Mouse (Mus musculus) skeletal muscle tissue, adult 2 months (tissue): ENCODE measurements at regions not wholly inside any gene's neighbourhood (a gene's known extent, or its start where the extent isn't known, plus 50 kb on each side); places are given as distances from the start of the nearest gene placed in this dataset.

Experiments used
- DNase-seq: peaks from one replicate; pipeline ENCODE4 v3.0.0-alpha.2; 2012; ENCODE audit warnings: low read depth, low spot score

DNA sequence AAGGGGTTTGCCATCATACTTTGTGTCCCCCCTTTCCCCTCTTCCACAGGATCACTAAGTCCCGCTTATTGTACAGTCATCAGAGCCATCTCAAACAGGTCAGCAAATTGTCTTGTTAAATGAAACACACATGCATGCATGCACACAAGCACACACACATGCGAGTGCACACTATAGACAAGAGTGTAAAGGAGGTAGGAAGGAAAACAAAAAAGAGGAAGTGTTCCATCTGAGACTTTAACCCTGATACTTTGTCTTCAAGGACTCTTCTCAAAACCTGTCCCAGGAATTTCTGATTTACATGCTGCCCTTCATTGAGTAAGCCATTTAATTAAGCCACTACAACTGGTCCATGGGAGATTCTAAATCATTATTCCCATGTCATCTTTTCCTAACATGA lies 75.0 kb upstream of the Nrp1 start:
- no peak for DNase-seq

DNA sequence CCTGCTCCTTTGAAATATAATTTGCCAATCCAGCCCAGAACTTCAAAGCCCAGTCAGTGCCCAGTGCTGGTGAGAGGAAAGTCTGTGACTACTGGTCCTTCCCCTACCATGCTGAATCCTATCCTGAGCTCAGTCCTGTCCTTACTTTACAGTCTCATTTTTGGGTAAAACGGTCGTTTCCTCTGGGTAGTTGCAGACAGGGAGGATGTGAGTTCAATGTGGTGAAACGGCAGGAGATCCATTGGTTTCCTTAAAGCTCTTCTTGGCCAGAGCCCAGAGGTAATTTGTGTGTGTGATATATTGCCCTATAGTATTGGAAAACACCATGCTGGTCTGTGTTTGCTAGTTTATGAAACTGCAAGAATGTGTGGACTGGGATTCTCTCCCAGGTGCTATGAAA lies 73.6 kb upstream of the Nrp1 start:
- no peak for DNase-seq

DNA sequence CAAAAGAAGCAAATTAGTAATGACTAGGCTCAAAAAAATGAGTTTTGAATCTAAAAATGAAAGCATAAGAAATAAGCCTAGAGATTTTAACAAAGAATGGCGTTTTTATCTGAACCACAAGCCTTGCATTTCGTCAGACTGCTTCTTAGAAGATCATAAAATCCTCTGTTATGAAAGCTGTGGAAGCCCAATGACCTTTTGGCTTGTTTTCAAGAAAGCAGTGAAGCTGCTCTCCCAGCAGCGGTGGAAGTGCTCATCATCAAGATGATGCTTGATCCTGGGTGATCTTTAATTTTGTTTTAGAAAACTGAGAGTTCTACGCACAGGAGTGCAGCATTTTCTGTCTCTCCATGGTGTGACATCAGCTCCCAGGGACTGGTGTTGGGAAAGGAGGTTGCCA lies 68.3 kb upstream of the Nrp1 start:
- no peak for DNase-seq

DNA sequence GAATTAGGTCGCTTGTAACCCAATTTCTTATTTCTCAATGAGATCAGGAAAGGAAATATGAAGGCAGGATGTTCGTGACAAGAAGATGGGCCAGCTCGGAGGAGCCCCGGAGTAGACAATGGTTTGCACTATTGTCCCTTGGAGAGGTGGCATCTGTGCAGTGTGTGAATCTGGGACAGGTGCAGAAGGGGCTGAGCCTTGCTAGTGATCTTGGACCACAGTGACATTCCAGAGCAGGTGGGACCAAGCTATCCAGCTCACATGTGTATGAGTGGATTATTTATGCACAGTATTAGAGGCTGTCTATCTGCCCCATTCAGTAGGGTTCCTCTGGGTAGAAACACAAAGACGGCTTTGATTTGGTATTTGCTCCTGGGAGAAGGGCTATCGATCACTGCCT lies 66.0 kb upstream of the Nrp1 start:
- no peak for DNase-seq

DNA sequence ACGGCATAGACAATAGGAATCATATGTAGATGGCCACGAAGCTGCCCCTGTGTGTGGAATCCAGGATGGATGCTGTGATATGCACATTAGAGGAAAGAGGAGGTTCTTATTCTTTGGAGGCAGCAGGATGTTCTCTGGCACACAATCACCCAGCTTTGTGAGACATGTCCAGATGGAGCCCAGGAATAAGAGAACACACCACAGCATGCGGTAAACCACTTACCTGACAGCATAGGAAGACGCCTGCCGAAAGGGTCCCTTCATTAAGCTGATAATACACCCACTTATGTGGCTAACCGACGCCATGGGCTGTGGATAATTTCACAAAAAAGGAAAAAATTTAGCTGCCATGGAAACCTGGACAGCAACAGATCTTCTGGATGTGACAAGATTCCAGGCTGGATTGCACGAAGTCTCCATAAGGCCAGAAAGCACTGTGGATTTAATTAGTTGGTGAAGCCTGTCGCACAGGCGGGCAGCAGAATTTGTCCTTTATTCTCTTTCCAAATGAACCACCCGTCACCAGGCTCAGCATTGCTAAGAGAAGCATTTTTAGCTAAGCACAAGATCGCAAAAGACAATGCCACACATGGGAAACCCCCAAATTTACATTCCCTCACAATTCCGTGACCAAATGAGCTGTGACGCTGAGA lies 61.5 kb upstream of the Nrp1 start:
- no peak for DNase-seq

DNA sequence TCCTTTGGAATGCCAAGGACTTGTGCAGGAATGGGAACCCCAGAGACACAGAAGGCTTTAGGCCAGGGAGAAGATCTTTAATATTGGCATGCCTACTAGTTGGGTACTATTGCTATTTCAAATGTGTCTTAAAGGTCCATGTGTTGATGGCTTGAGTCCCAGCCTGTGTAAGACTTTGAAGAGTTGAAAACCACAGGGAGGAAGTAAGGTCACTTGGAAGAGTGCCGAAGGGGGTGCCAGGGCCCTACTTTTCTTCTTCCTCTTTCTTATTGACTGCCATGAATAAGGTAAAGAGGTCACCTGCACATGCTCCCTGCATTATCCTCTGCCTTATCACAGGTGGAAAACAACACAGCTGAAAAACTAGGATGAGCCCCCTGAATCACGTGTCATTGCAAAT lies 56.1 kb upstream of the Nrp1 start:
- DNase-seq: peak; percentile 13
